Mouse (Mus musculus): Measurements from ENCODE around the gene Ifit2. TPM values are rescaled to one million over a fixed set of nuclear protein-coding genes. Genes with fewer than 3 reads are reported as not detected.
"Not testable (repeated sequence)": the region's sequence is repeated elsewhere in the genome, so short reads cannot be mapped to it uniquely, and the experiment has no call there.

The Ifit2 gene
- polyA plus RNA-seq, 1 experiment from 2014 or later = 5.2 TPM

GRCm38 (mm10) chr19:34582696-34583095 lies 32.2 kb downstream of the Ifit2 start:
- H3K27me3 ChIP-seq; H3K36me3 ChIP-seq; H3K4me2 ChIP-seq (replicated peaks); H3K27ac ChIP-seq (replicated peaks); H3K9me3 ChIP-seq; H3K9ac ChIP-seq (replicated peaks); H3K4me1 ChIP-seq; H3K4me3 ChIP-seq; ATAC-seq (ENCODE audit: low FRiP score, low read depth): not testable (repeated sequence)
- WGBS = 82% methylated on average over 2 of the region's 2 CpGs

GRCm38 (mm10) chr19:34583126-34583766 lies 32.8 kb downstream of the Ifit2 start, which contains the start of gene Ifit3:
Ifit3 (plus strand) TSS chr19:34583531.
- not testable (repeated sequence) for ATAC-seq (ENCODE audit: low FRiP score, low read depth); H3K4me3 ChIP-seq; H3K9ac ChIP-seq (replicated peaks); H3K9me3 ChIP-seq; H3K27me3 ChIP-seq; H3K4me1 ChIP-seq; H3K4me2 ChIP-seq (replicated peaks); H3K36me3 ChIP-seq; H3K27ac ChIP-seq (replicated peaks)
- 65% methylated on average over 2 of the region's 2 CpGs for WGBS

- not testable (repeated sequence) for H3K4me1 ChIP-seq; ATAC-seq (ENCODE audit: low FRiP score, low read depth); H3K9ac ChIP-seq (replicated peaks); H3K4me2 ChIP-seq (replicated peaks); H3K27me3 ChIP-seq; H3K9me3 ChIP-seq; H3K36me3 ChIP-seq; H3K4me3 ChIP-seq; H3K27ac ChIP-seq (replicated peaks)
- 68% methylated on average over 5 of the region's 5 CpGs for WGBS
Observed at GRCm38 (mm10) chr19:34585740-34586458, 35.4 kb downstream of the Ifit2 start.

GRCm38 (mm10) chr19:34587898-34588692 lies 37.6 kb downstream of the Ifit2 start:
- H3K4me3 ChIP-seq; H3K36me3 ChIP-seq; H3K27ac ChIP-seq (replicated peaks); H3K4me1 ChIP-seq; H3K4me2 ChIP-seq (replicated peaks); H3K9me3 ChIP-seq; ATAC-seq (ENCODE audit: low FRiP score, low read depth); H3K9ac ChIP-seq (replicated peaks); H3K27me3 ChIP-seq: not testable (repeated sequence)
- 87% methylated on average over 9 of the region's 12 CpGs for WGBS

GRCm38 (mm10) chr19:34588959-34589358 lies 38.5 kb downstream of the Ifit2 start:
- Histone ChIP-seq H3K27me3 (no peaks in the 10 kb centered on the region), H3K36me3 (no peaks in the 10 kb centered on the region), H3K27ac (replicated peaks) (no peak overlapping the region), H3K9me3 (no peaks in the 10 kb centered on the region), H3K4me3 (no peak overlapping the region), H3K4me1 (no peaks in the 10 kb centered on the region), H3K9ac (replicated peaks) (no peak overlapping the region), H3K4me2 (replicated peaks) (no peak overlapping the region)
- ATAC-seq (ENCODE audit: low FRiP score, low read depth) = no peak

- H3K9ac ChIP-seq (replicated peaks) = no peak overlapping the region
- H3K9me3 ChIP-seq = no peaks in the 10 kb centered on the region
- 95% methylated on average over 2 of the region's 2 CpGs for WGBS
- H3K27me3 ChIP-seq = no peaks in the 10 kb centered on the region
- ATAC-seq (ENCODE audit: low FRiP score, low read depth) = no peak
- H3K4me1 ChIP-seq = no peaks in the 10 kb centered on the region
- H3K4me2 ChIP-seq (replicated peaks) = no peak overlapping the region
- H3K36me3 ChIP-seq = no peaks in the 10 kb centered on the region
- no peak overlapping the region for H3K27ac ChIP-seq (replicated peaks)
- H3K4me3 ChIP-seq = no peak overlapping the region
Observed at GRCm38 (mm10) chr19:34593456-34593855, 43.0 kb downstream of the Ifit2 start.

GRCm38 (mm10) chr19:34594523-34594922 lies 44.0 kb downstream of the Ifit2 start:
- not testable (repeated sequence) for H3K4me2 ChIP-seq (replicated peaks); ATAC-seq (ENCODE audit: low FRiP score, low read depth); H3K4me3 ChIP-seq; H3K4me1 ChIP-seq; H3K9me3 ChIP-seq; H3K27ac ChIP-seq (replicated peaks); H3K36me3 ChIP-seq; H3K9ac ChIP-seq (replicated peaks); H3K27me3 ChIP-seq
- 79% methylated on average over 3 of the region's 3 CpGs for WGBS

- Histone ChIP-seq H3K27me3 (no peaks in the 10 kb centered on the region), H3K9ac (replicated peaks) (no peak overlapping the region), H3K9me3 (no peaks in the 10 kb centered on the region), H3K27ac (replicated peaks) (no peak overlapping the region), H3K4me1 (no peaks in the 10 kb centered on the region), H3K4me2 (replicated peaks) (no peak overlapping the region), H3K36me3 (no peaks in the 10 kb centered on the region), H3K4me3 (no peak overlapping the region)
- no peak for ATAC-seq (ENCODE audit: low FRiP score, low read depth)
Observed at GRCm38 (mm10) chr19:34596811-34597210, 46.3 kb downstream of the Ifit2 start.

GRCm38 (mm10) chr19:34598341-34598740 lies 47.8 kb downstream of the Ifit2 start:
- 85% methylated on average over 2 of the region's 2 CpGs for WGBS
- Histone ChIP-seq H3K4me1 (no peaks in the 10 kb centered on the region), H3K9ac (replicated peaks) (no peak overlapping the region), H3K9me3 (no peaks in the 10 kb centered on the region), H3K4me3 (no peak overlapping the region), H3K27ac (replicated peaks) (no peak overlapping the region), H3K36me3 (no peaks in the 10 kb centered on the region), H3K4me2 (replicated peaks) (no peak overlapping the region), H3K27me3 (no peaks in the 10 kb centered on the region)
- no peak for ATAC-seq (ENCODE audit: low FRiP score, low read depth)

- not testable (repeated sequence) for H3K4me3 ChIP-seq; H3K4me2 ChIP-seq (replicated peaks); H3K9ac ChIP-seq (replicated peaks); H3K27ac ChIP-seq (replicated peaks); H3K4me1 ChIP-seq; ATAC-seq (ENCODE audit: low FRiP score, low read depth); H3K27me3 ChIP-seq; H3K36me3 ChIP-seq; H3K9me3 ChIP-seq
Observed at GRCm38 (mm10) chr19:34599250-34599649, 48.8 kb downstream of the Ifit2 start.

GRCm38 (mm10) chr19:34601888-34602287 lies 51.4 kb downstream of the Ifit2 start, which contains the start of gene Ifit1bl1:
Ifit1bl1 (minus strand) TSS chr19:34601956.
- H3K4me2 ChIP-seq (replicated peaks); H3K9ac ChIP-seq (replicated peaks); ATAC-seq (ENCODE audit: low FRiP score, low read depth); H3K36me3 ChIP-seq; H3K9me3 ChIP-seq; H3K4me3 ChIP-seq; H3K4me1 ChIP-seq; H3K27ac ChIP-seq (replicated peaks); H3K27me3 ChIP-seq: not testable (repeated sequence)
- WGBS = 44% methylated on average over 1 of the region's 1 CpGs

GRCm38 (mm10) chr19:34605472-34605871 lies 55.0 kb downstream of the Ifit2 start:
- Histone ChIP-seq H3K9me3 (no peaks in the 10 kb centered on the region), H3K4me2 (replicated peaks) (no peak overlapping the region), H3K4me3 (no peak overlapping the region), H3K27me3 (no peaks in the 10 kb centered on the region), H3K9ac (replicated peaks) (no peak overlapping the region), H3K4me1 (no peaks in the 10 kb centered on the region), H3K27ac (replicated peaks) (no peak overlapping the region), H3K36me3 (no peaks in the 10 kb centered on the region)
- WGBS = 90% methylated on average over 3 of the region's 3 CpGs
- no peak for ATAC-seq (ENCODE audit: low FRiP score, low read depth)
